Mouse (Mus musculus) embryo, embryonic 11 days (tissue): ENCODE measurements at regions not wholly inside any gene's neighbourhood (a gene's known extent, or its start where the extent isn't known, plus 50 kb on each side); places are given as distances from the start of the nearest gene placed in this dataset.
"Not testable (repeated sequence)": the region's sequence is repeated elsewhere in the genome, so short reads cannot be mapped to it uniquely, and the experiment has no call there.

ENCODE experiments used
- DNase-seq: peaks from one replicate; pipeline ENCODE4 v3.0.0-alpha.2; 2015

GRCm38 (mm10) chr16:55758707-55759067 is 80.0 kb downstream of the Nfkbiz start:
- DNase-seq = peak; percentile 19

- DNase-seq = peak; percentile 29
Observed at GRCm38 (mm10) chr16:55757952-55758706, 80.6 kb downstream of the Nfkbiz start.

- not testable (repeated sequence) for DNase-seq
Observed at GRCm38 (mm10) chr16:55757422-55757815, 81.3 kb downstream of the Nfkbiz start.

- no peak for DNase-seq
Observed at GRCm38 (mm10) chr16:55756764-55757421, 81.8 kb downstream of the Nfkbiz start.

- no peak for DNase-seq
Observed at GRCm38 (mm10) chr16:55755309-55755832, 83.3 kb downstream of the Nfkbiz start.

- no peak for DNase-seq
Observed at GRCm38 (mm10) chr16:55754092-55754763, 84.5 kb downstream of the Nfkbiz start.

- no peak for DNase-seq
Observed at GRCm38 (mm10) chr16:55753380-55753779, 85.3 kb downstream of the Nfkbiz start.

- no peak for DNase-seq
Observed at GRCm38 (mm10) chr16:55747250-55747649, 91.4 kb downstream of the Nfkbiz start.

- no peak for DNase-seq
Observed at GRCm38 (mm10) chr16:55746159-55746558, 92.5 kb downstream of the Nfkbiz start.

GRCm38 (mm10) chr16:55745094-55745493 is 93.6 kb downstream of the Nfkbiz start:
- DNase-seq = no peak

GRCm38 (mm10) chr16:55741099-55741863 is 97.4 kb downstream of the Nfkbiz start:
- no peak for DNase-seq

- DNase-seq = no peak
Observed at GRCm38 (mm10) chr16:55738741-55739140, 100.0 kb downstream of the Nfkbiz start.

- DNase-seq = no peak
Observed at GRCm38 (mm10) chr16:55735476-55735968, 103.2 kb downstream of the Nfkbiz start.

- no peak for DNase-seq
Observed at GRCm38 (mm10) chr16:55734301-55734700, 104.4 kb downstream of the Nfkbiz start.

GRCm38 (mm10) chr16:55733751-55734150 is 104.9 kb downstream of the Nfkbiz start:
- DNase-seq = no peak

GRCm38 (mm10) chr16:55731003-55731402 is 107.7 kb downstream of the Nfkbiz start:
- no peak for DNase-seq

GRCm38 (mm10) chr16:55726538-55726937 is 112.2 kb downstream of the Nfkbiz start:
- DNase-seq = no peak

GRCm38 (mm10) chr16:55720430-55720829 is 118.3 kb downstream of the Nfkbiz start:
- no peak for DNase-seq

GRCm38 (mm10) chr16:55710017-55710416 is 128.7 kb downstream of the Nfkbiz start:
- DNase-seq = peak; percentile 2

- no peak for DNase-seq
Observed at GRCm38 (mm10) chr16:55706502-55706901, 132.2 kb downstream of the Nfkbiz start.

GRCm38 (mm10) chr16:55698489-55698892 is 140.2 kb downstream of the Nfkbiz start:
- no peak for DNase-seq

GRCm38 (mm10) chr16:55691069-55691468 is 147.6 kb downstream of the Nfkbiz start:
- no peak for DNase-seq

GRCm38 (mm10) chr16:55663946-55664345 is 174.8 kb downstream of the Nfkbiz start:
- no peak for DNase-seq
